Mouse (Mus musculus) small intestine, adult 2 months (tissue): Measurements from ENCODE around the gene Trpm7. TPM values are rescaled to one million over a fixed set of nuclear protein-coding genes. Genes with fewer than 3 reads are reported as not detected.

Source experiments
- H3K27ac ChIP-seq: fragments of 200-500 bp; 2 replicates; pipeline ENCODE4 v1.5.1; 2012; ENCODE audit warnings: low read depth, low read length, control low read depth, inconsistent platforms; ENCODE audit not compliant: insufficient read depth
- H3K27me3 ChIP-seq: fragments of 200-500 bp; 2 replicates; pipeline ENCODE4 v1.6.1; 2012; ENCODE audit warnings: mild to moderate bottlenecking, moderate library complexity, low read length, inconsistent platforms; ENCODE audit not compliant: control insufficient read depth, insufficient read depth
- H3K36me3 ChIP-seq: fragments of 200-500 bp; 2 replicates; pipeline ENCODE4 v1.6.1; 2012; ENCODE audit warnings: mild to moderate bottlenecking, low read length, control low read depth, inconsistent platforms; ENCODE audit not compliant: control insufficient read depth, insufficient read depth
- H3K4me1 ChIP-seq: fragments of 200-500 bp; 2 replicates; pipeline ENCODE4 v1.6.1; 2012; ENCODE audit warnings: low read length, inconsistent platforms, mixed read lengths; ENCODE audit not compliant: control insufficient read depth, insufficient read depth, insufficient read length
- H3K4me3 ChIP-seq: fragments of 200-500 bp; 2 replicates; pipeline ENCODE4 v1.5.1; 2012; ENCODE audit warnings: low read depth, mild to moderate bottlenecking, control low read depth, inconsistent platforms, low read length, moderate library complexity
- CTCF ChIP-seq: fragments of 200-500 bp; IDR thresholded peaks from 2 replicates; pipeline ENCODE4 v1.5.1; 2012; ENCODE audit warnings: low read depth, mild to moderate bottlenecking, control low read depth, inconsistent platforms, low read length, moderate library complexity, mixed read lengths; ENCODE audit not compliant: insufficient replicate concordance, insufficient read length; ENCODE audit errors: extremely low read depth
- POLR2A ChIP-seq: fragments of 200-500 bp; IDR thresholded peaks from 2 replicates; pipeline ENCODE4 v1.6.1; 2012; ENCODE audit warnings: low read depth, mild to moderate bottlenecking, control low read depth, inconsistent platforms, low read length, moderate library complexity
- WGBS: fragments of 180-500 bp; shearing (Covaris S2); methylation state at CpG from one replicate; pipeline ENCODE4 v1.1.7; 2018; 5-methylcytosine and 5-hydroxymethylcytosine counted together
- polyA plus RNA-seq: library from polyadenylated mRNA; depleted of rRNA; stranded (reverse); fragments of >200 nt; gene quantifications from 2 replicates; pipeline ENCODE4 v1.2.3, GENCODE M21; 2012

The Trpm7 gene
- polyA plus RNA-seq, 1 experiment: 1.3 TPM

- Histone ChIP-seq H3K27me3 (no peaks in the 10 kb centered on the region), H3K27ac (peak overlapping the region; percentile 99), H3K36me3 (no peaks in the 10 kb centered on the region), H3K4me1 (no peaks in the 10 kb centered on the region), H3K4me3 (peak overlapping the region; percentile 87)
- WGBS: 13% methylated on average over 13 of the region's 13 CpGs
- TF ChIP-seq CTCF (no peak), POLR2A (no peak)
Observed at GRCm38 (mm10) chr2:126874809-126875515, 1.1 kb downstream of the Trpm7 start.

GRCm38 (mm10) chr2:126866301-126866700 lies 9.7 kb downstream of the Trpm7 start:
- TF ChIP-seq CTCF (no peak), POLR2A (no peak)
- H3K27ac ChIP-seq: no peak overlapping the region; the same call in 1 of the 2 replicates
- H3K4me3 ChIP-seq: no peak overlapping the region
- peaks cover 10% of the 10 kb centered on the region; the same call in 1 of the 2 replicates for H3K4me1 ChIP-seq
- no peaks in the 10 kb centered on the region for H3K27me3 ChIP-seq
- no peaks in the 10 kb centered on the region for H3K36me3 ChIP-seq
- WGBS: 8% methylated on average over 1 of the region's 1 CpGs

- peak overlapping the region; percentile 80 for H3K27ac ChIP-seq
- 0 out of 2 replicates have a peak, but pooled peaks cover 1% of the 10 kb centered on the region for H3K36me3 ChIP-seq
Observed at GRCm38 (mm10) chr2:126865501-126866199, 10.4 kb downstream of the Trpm7 start.

GRCm38 (mm10) chr2:126865026-126865425 lies 11.0 kb downstream of the Trpm7 start:
- H3K27ac ChIP-seq: peak overlapping the region; percentile 80
- WGBS: 78% methylated on average over 3 of the region's 3 CpGs
- H3K4me3 ChIP-seq: no peak overlapping the region
- TF ChIP-seq POLR2A (no peak), CTCF (no peak)
- peaks cover 10% of the 10 kb centered on the region; the same call in 1 of the 2 replicates for H3K4me1 ChIP-seq
- 0 out of 2 replicates have a peak, but pooled peaks cover 1% of the 10 kb centered on the region for H3K36me3 ChIP-seq
- no peaks in the 10 kb centered on the region for H3K27me3 ChIP-seq

More at GRCm38 (mm10) chr2:126865501-126866199, 10.4 kb downstream of the Trpm7 start:
- Histone ChIP-seq H3K4me1 (peaks cover 10% of the 10 kb centered on the region; the same call in 1 of the 2 replicates), H3K27me3 (no peaks in the 10 kb centered on the region), H3K4me3 (no peak overlapping the region)
- TF ChIP-seq CTCF: no peak
- TF ChIP-seq POLR2A: no peak
- WGBS: 37% methylated on average over 10 of the region's 10 CpGs

GRCm38 (mm10) chr2:126844751-126845150 lies 31.3 kb downstream of the Trpm7 start:
- H3K36me3 ChIP-seq: peaks cover 41% of the 10 kb centered on the region
- WGBS: 87% methylated on average over 4 of the region's 4 CpGs
- TF ChIP-seq CTCF (no peak), POLR2A (no peak)

GRCm38 (mm10) chr2:126838848-126839247 lies 37.2 kb downstream of the Trpm7 start:
- 94% methylated on average over 5 of the region's 5 CpGs for WGBS

More at GRCm38 (mm10) chr2:126844751-126845150, 31.3 kb downstream of the Trpm7 start:
- Histone ChIP-seq H3K4me3 (no peak overlapping the region), H3K27ac (no peak overlapping the region), H3K27me3 (no peaks in the 10 kb centered on the region), H3K4me1 (no peaks in the 10 kb centered on the region)

GRCm38 (mm10) chr2:126817414-126817813 lies 58.6 kb downstream of the Trpm7 start:
- Histone ChIP-seq H3K36me3 (peaks cover 40% of the 10 kb centered on the region), H3K27me3 (no peaks in the 10 kb centered on the region), H3K4me3 (no peak overlapping the region), H3K27ac (no peak overlapping the region), H3K4me1 (no peaks in the 10 kb centered on the region)
- TF ChIP-seq POLR2A (no peak), CTCF (no peak)
- 78% methylated on average over 2 of the region's 2 CpGs for WGBS

More at GRCm38 (mm10) chr2:126838848-126839247, 37.2 kb downstream of the Trpm7 start:
- Histone ChIP-seq H3K4me1 (no peaks in the 10 kb centered on the region), H3K36me3 (peaks cover 47% of the 10 kb centered on the region), H3K27me3 (no peaks in the 10 kb centered on the region), H3K27ac (no peak overlapping the region), H3K4me3 (no peak overlapping the region)
- TF ChIP-seq CTCF (no peak), POLR2A (no peak)
